Mouse (Mus musculus): Measurements from ENCODE around the gene Col1a2.

The Col1a2 gene

DNA sequence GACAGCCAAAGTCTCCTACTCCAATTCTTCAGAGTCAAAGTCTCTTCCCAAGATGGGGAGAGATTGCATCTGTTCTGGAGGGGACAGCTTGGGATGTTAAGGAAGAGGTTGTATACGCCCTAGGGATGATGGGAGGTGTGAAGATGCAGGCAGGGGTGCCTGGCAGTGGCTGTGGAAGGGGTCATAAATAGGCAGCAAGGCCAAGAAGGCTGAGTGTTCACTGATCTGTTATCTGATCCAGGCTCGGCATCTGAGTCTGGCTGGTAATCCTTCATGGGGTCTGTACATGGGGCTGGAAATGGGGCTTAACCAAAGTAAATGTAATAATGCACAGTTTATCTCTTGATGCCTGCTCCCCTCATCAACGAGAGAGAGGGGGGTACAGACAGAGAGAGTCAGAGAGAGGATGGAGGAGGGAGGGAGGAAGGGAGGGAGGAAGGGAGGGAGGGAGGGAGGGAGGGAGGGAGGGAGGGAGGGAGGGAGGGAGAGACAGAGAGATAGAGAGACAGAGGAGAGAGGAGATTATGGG is at the start of gene Col1a2:
TSS of gene Col1a2 (plus strand) at position 212 of the 529 bp plus-strand sequence.
- no peak for DNase-seq (ENCODE audit: low spot score in 2 of 2)

DNA sequence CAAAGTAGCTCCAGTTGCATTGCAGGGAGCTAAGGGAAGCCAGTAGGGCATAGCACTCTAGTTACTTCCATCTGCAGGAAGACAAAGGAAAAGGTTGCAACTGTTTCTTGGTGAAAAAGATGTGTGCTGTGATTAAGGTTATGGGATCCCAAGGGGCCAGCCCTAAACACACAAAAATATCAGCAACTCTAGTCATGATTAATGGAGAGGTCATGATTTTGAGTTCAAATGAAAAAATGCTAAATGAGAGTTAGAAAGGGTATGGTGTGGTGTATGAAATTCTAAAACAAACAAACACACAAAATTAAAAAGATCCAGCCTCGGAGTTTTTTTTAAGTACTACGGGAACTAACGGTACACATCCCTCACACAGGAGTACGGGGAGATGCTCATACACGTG is 49.1 kb upstream of the Col1a2 start:
- no peak for DNase-seq (ENCODE audit: low spot score in 2 of 2)

DNA sequence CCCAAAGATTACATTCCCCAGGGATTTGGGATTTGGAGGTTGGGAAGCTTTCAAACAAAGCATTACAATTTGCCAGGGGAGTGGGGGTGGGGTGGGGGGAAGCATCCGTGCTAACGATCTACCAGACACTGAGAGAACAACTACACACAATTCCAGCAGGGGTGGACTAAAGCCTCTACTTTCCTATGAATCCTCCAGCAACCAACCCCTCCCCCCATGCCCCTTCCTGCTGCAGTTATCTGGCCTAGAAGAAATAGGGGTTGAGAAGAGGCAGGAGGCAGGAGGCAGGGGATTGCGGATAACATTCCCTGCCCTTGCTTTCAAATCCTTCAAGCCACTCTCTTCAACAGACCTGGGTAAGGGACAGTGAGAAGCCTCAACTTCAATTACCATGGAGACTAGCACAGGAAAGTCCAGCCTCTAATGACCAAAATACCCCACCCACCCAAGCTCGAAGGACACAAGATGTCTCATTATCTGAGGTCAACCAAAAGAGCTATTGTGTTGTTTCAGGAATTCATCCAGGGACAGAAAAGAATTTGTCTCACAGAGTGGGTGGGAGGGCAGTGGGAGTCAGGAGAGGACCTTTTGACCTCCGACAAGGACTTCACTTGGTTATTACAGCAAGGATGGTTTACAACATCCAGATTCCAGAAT is 48.5 kb upstream of the Col1a2 start:
- DNase-seq (ENCODE audit: low spot score in 2 of 2), result no peak

DNA sequence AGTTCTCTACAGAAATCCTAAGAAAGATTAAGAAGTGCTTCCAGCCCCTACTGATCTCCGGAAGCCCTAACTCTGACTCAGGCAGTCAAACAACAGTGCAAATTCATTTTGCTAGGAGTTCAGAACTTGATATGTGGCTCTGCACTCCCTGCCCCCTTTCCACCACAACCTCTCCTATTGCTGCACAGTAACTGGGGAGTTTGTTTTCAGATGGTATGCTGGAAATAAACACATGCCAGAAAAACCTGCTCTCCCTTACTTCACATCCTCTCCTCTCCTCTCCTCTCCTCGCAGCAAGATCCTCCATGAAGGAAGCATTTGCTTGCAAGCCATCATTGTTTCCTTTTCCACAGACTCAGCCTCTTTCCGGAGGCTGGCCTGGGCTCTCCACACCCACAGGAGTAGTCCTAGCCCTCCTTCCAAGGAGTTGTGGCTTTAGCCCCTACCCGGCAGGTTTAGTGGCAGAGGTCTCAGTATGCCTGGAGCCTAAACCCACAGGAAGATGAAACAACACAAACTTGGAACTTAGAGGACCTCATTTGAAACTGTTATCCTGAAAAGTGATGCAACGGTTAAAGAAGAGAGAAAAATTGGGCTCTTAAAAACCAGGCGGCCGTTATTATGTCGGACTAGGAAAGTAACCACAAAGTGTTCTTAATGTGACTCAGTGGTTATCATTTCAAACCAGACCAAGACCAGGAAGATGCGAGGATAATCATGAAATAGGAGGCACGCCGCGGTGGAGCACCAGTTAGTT is 47.7 kb upstream of the Col1a2 start:
- DNase-seq (ENCODE audit: low spot score in 2 of 2), result no peak

DNA sequence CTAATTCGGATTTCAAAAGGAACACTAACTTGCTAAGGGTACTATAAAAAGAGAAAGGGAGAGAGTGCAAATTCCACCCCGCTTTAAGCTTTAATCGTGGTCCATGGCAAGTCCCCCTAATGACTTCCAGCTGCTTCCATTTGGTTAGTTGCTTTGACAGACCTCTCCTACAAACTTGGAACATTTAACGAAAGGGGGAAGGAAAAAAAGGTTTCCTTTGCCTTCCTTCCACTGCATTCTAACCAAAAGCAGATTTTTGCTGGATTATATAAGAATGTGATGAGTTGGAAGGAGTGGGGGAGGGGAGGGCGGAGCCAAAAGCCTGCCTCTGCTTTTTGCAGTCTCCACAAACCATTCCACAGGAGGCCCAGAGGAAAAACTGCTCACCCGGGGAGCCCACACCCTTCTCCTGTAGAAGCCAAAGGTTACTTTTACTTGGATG is 47.0 kb upstream of the Col1a2 start:
- no peak for DNase-seq (ENCODE audit: low spot score in 2 of 2)

DNA sequence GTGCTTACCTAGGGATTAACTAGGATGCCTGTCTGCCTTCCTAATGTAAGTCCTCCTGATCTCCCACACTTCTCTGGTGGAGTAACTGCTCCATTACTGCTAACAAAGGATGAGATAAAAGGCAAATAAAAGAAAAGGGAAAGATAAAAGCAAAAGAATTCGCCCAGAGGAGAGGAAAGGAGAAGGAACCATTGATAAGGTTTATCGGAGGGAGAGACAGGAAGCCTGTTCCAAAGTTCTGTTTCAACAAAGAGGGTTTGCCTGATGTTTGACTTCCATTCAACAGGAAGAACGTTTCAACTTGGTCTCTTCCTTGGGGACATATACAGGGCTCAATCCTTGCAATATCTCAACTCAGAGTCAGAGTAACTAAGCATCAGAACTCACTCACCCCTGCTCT is 39.3 kb upstream of the Col1a2 start:
- DNase-seq (ENCODE audit: low spot score in 2 of 2), result no peak

DNA sequence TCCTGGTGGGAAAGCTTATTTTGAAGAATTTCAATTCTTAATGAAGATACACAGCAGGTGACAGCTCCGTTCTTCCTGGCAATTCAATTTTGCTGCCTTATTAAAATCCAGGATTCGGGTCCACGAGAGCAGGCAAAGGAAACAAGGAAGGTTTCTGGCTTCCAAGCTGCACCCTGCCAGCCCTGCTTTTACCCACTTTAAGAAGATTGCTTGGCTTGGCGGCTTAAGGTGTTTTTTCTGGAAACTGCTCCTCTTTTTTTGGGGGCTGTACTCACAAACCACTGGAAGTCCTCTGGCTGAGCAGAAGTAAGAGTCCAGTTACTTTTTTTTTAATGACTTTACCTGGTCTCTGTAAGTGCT is 21.1 kb upstream of the Col1a2 start:
- no peak for DNase-seq (ENCODE audit: low spot score in 2 of 2)

DNA sequence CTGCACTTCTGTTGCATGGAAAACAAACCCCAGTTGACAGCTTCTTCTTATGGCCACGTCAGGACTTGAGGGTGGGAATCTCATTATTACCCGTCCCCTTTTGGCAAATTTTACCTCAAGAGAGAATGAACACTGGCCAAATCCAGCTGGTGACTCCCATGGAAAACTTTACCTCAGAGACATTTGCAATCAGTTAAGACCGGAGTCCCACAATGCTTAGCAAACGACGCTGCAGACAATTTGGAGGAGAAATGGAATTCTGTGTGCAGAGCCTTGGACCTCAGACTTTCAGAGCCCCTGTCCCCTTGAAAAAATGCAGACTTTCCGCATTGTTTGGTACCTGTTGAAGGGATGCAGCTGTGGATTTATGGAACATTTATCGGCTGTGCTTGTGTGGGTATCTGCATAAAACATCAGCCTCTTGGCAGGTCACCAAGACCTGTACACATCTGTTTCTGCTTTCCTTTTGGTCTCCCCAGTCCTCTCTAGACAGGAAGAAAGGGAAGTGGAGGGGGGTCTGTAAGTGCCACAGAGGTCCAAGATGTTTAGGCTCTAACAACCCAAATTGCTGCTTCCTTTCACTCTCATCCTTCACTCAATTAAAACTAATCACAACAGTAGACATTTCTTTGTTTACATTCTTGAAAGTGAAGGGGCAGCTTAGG is 20.5 kb upstream of the Col1a2 start:
- no peak for DNase-seq (ENCODE audit: low spot score in 2 of 2)

DNA sequence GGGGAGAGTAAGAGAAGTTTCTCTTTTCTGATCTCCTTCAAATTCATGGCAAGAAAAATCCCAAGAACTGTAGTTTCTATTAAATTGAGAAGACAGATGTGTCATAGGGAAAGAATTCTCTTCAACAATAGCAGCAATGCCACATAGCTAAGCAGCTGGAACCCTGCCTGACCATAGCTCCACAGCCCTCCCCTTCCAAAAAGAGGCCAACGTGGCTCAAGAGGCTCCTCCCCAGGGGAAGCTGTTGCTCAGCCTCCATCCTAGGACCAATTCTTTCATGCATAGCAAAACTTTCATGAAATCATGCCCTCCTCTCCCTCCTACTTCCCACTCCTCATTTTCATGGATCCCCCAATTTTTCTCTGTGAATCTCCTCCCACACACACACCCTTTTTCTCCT is 16.3 kb upstream of the Col1a2 start:
- DNase-seq (ENCODE audit: low spot score in 2 of 2), result no peak

DNA sequence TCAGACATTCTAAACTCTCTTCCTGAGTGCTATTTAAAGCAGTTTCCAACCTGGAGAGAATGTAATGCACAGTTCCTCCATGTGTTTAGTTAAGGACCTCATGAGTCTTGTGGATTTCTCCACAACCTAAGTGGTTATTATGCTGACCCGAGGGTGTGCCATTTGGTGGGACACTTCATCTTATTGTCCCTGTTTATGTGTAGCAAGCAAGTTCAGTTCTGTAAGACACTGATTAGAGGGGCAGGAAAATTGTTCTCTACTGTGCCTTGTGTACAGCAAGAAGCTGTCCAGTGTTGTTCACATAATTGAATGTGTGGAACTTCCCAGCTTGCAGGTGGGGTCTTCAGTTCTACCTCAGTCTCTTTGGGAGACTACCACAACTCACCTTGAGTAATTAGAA is 15.6 kb upstream of the Col1a2 start:
- DNase-seq (ENCODE audit: low spot score in 2 of 2), result no peak

DNA sequence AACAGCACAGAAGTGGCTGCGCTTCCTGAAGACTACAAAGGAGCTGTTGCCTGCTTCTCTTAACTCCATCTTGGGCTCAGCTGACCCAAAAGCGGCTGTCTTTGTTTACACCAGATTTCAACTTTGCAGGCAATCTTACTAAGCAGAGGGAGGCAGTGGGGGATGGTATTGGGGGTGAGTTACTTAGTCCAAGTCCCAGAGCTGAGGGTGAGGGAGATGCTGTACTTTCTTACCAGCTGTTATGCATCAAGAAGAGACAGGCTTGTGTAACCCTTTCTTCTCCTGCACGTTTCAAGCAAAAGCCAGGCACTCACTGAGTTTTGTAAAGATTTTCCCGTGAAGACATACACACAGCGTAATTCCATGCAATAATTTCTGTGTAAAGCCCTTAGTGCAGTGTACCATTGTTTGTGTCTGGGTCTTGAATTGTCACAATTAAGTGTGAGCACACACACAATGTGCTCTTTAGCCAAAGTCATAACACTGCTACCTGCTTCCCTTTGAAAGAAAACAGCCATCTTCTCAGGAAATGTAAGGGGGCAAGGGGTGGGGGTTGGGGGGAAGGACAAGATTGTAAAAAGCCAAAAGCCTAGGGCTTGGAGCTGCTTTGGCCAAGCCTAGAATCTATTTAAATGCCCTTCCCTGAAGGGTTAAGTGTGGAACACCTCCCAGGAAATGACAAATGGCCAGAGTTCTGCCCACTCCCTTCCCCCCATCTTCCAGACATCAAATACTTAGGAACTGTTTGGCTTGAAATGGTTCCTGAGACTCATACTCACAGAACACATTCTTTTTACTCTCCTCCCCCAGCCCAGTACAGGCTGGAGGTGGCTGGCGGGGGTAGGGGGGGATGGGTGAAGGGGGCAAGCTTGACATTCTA is 15.0 kb upstream of the Col1a2 start:
- no peak for DNase-seq (ENCODE audit: low spot score in 2 of 2)

DNA sequence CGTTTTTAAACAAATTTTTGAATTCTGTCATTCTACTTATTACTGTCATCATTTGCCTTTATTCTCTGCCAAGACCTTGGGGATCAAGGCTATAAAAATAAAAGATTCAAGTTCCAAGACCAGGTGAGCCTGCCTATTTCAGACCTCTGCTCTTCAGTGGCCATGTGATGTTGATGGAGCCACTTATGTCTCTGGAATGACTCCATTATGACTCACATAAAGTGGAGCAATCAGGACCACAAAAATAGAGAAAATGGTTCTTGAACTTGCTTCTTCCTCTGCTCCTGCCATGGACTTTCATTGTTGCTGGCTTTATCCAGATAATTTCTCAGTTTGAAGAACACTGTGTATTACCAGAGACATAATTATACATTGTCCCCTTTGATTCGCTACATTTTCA is 10.9 kb upstream of the Col1a2 start:
- DNase-seq (ENCODE audit: low spot score in 2 of 2), result no peak

DNA sequence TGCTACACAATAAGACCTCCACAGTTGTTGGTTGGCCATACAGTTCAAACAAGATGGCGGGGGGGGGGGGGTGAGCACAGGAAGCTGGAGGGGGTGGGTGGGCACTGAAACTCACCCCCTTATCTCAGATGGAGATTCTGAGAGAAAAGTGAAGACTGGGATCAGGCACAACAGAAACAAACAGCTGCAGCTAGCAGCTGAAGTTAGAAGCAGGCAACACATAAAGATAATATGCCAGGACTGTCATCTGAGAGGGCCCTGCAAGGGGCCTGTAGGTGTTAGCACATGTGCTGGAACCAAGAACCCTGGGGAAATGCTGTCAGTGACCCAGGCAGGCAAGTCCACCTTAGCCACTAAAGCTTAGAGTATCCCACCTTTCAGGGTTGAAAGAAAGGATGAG is 8.2 kb upstream of the Col1a2 start:
- DNase-seq (ENCODE audit: low spot score in 2 of 2), result no peak

DNA sequence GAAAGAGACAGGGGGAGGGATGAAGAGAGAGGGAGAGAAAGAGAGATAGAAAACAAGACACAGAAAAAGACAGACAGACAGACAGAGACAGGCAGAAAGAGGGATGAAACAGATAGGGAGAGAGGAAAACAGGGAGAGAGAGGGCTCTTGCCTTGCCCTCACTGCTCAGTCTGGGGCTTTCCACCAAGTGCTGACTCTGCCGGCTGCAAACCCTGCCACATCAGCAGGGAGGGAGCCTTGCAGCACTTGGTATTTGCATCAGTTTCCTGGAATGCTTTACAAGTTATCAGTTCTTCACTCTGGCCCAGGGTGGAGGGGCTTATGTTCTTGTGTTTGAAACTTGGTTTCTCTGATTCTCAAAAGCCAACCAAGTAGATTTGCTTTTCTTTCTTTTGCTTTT is 1.5 kb upstream of the Col1a2 start:
- no peak for DNase-seq (ENCODE audit: low spot score in 2 of 2)

DNA sequence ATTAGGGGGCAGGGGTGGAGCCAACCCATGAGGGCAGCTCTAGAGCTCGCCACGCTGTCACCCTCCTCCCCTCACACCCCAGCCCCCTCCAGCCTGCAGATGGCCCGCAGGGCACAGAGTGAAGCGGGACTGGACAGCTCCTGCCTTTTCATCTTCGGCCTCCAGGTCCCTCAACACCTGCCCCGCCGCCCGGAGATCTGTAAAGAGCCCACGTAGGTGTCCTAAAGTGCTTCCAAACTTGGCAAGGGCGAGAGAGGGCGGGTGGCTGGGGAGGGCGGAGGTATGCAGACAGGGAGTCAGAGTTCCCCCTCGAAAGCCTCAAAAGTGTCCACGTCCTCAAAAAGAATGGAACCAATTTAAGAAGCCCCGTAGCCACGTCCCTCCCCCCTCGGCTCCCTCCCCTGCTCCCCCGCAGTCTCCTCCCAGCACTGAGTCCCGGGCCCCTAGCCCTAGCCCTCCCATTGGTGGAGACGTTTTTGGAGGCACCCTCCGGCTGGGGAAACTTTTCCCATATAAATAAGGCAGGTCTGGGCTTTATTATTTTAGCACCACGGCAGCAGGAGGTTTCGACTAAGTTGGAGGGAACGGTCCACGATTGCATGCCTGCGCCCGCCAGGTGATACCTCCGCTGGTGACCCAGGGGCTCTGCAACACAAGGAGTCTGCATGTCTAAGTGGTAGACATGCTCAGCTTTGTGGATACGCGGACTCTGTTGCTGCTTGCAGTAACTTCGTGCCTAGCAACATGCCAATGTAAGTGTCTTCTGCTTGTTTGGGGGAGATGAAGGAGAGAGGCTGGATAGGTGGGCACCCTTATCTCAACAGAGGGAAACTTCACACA is 764 bp downstream of the Col1a2 start:
- DNase-seq (ENCODE audit: low spot score in 2 of 2), result no peak

DNA sequence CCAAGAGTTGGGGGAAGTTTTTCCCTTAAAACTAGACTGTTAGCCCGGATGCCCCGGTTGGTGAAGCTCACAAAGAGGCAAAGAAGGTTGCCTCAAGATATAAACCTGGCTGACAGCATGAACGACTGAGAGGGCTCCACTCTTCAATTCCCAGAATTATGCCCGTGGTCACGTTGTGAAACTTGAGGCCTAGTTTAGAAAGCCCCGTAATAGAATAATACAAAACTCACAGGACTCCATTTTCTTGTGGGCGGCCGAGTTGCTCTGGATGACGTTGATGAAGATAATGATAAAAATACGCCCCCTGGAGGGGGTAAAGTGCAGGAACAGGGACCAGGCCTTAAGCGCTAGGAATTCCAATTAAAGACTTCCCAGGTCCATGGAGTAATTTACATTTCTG is 1.5 kb downstream of the Col1a2 start:
- DNase-seq (ENCODE audit: low spot score in 2 of 2), result no peak

DNA sequence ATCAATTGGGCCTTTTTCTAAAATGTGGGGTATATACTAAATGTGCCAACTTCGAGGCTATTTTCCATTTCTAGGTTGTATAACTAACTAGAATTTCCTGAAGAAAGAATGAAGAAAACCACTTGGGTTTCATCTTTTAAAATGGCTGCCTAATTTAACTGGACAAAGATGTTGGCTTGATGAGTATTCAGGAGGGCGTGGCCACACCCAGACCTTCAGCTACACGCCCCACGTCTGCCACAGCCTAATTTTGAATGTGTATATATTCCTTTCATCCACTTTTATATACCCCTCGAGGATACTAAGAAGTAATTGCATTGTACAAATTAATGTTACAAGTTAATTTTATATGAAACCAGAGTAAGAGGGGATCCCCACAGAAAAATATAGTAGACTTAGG is 2.2 kb downstream of the Col1a2 start:
- no peak for DNase-seq (ENCODE audit: low spot score in 2 of 2)

DNA sequence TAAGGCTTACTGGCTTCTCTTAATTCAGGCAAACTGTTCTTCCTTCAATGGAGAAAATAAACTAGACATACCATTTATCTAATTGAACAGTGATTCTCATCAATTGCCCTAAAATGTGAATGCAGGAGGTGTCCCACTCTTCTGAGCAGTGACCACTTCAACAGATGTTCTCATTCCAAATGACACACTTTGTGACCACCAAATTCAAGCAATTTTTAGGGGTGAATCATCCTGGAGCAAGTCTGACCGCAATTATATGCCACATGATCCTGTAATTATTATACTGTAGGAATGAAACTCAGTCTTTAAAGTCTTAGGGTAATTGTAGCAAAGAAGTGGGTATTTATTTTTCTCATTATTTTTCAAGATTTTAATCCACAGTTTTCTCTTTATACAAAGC is 2.7 kb downstream of the Col1a2 start:
- no peak for DNase-seq (ENCODE audit: low spot score in 2 of 2)

DNA sequence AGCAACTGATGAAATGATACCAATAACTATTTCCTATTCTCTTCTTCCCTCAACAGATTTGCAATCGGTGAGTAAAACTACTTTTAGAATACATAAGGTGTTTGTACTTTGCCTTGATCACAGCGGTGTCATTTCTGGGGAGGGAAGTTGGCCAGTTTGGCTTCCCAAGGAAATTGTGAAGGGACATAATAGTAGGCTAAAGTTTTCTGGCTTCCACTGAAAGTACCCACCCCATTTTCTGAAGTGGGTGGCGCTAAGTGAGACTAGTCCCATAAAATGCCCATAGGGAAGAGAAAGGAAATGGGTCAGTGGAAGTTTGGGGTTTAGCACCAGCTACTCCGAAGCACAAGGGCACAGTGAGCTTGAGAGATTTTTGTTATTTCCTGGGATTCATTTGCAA is 3.7 kb downstream of the Col1a2 start:
- DNase-seq (ENCODE audit: low spot score in 2 of 2), result no peak

DNA sequence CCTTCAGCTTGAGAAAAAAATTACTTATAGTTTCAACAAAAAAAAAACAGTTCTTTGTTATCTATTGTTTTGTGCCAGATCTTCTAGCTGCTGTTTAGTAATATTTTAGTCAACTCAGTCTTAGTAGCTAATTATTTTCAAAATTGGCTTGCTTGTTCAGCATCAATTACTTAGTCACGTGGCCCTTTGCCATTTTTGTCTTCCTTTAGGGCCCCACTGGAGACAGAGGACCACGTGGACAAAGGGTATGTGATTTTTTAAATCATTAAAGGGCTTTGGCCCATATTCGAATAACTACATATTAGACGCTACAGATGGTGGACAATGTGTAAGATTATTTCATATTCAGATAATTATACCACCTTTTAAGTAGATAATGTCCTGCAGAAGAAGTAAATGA is 4.8 kb downstream of the Col1a2 start:
- DNase-seq (ENCODE audit: low spot score in 2 of 2), result no peak

DNA sequence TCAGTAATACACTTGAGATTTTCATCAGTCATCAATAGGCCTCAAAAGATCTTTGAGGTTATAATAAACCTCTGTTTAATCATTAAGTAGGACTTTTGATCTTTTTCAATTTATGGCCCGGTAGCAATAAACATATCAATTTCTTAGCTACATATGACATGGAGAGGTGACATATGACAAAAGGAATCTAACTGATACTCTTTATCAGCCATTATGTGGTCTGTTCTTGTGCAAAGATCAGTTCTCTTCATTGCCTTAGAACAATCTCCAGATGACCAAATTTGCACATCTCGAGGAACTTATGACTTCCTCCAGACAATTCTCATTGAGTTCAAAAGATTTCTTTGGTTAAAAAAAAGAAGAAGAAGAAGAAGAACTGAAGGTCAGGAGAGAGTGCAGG is 10.1 kb downstream of the Col1a2 start:
- no peak for DNase-seq (ENCODE audit: low spot score in 2 of 2)

Data from thymus, postnatal 10 days (tissue).